Mouse (Mus musculus): Measurements from ENCODE around the gene Ccdc187. TPM values are rescaled to one million over a fixed set of nuclear protein-coding genes. Genes with fewer than 3 reads are reported as not detected.
A peak's percentile ranks its signal among the peaks of the same experiment; 100 is the strongest.

Gene Ccdc187
- total RNA-seq, 2 experiments from 2014 or later, result 0.08 to 0.18 TPM

GRCm38 (mm10) chr2:26234771-26235170, 59.6 kb downstream of the Ccdc187 start:
- DNase-seq (ENCODE audit: low spot score), result no peak
- intact Hi-C loops (cut with DNase I), result loop anchor here (5.0 kb wide), 1 partner anchor 252 kb away; the partner anchor contains the start of gene Camsap1

GRCm38 (mm10) chr2:26234253-26234652, 60.1 kb downstream of the Ccdc187 start:
- no peak for DNase-seq (ENCODE audit: low spot score)
- intact Hi-C loops (cut with DNase I), result no loop called here

- intact Hi-C loops (cut with DNase I), result no loop called here
- no peak for DNase-seq (ENCODE audit: low spot score)
These were observed 63.0 kb downstream of the Ccdc187 start for GRCm38 (mm10) chr2:26231366-26231765.

- intact Hi-C loops (cut with DNase I), result no loop called here
- DNase-seq (ENCODE audit: low spot score), result no peak
These were observed 64.1 kb downstream of the Ccdc187 start for GRCm38 (mm10) chr2:26230253-26230652.

GRCm38 (mm10) chr2:26227788-26228187, 66.6 kb downstream of the Ccdc187 start:
- DNase-seq (ENCODE audit: low spot score), result no peak
- intact Hi-C loops (cut with DNase I), result loop anchor here (2.0 kb wide), 1 partner anchor 73 kb away; no protein-coding TSS in a partner anchor

- no peak for DNase-seq (ENCODE audit: low spot score)
- intact Hi-C loops (cut with DNase I), result no loop called here
These were observed 69.1 kb downstream of the Ccdc187 start for GRCm38 (mm10) chr2:26225242-26225641.

GRCm38 (mm10) chr2:26223961-26224360, 70.4 kb downstream of the Ccdc187 start:
- intact Hi-C loops (cut with DNase I), result no loop called here

GRCm38 (mm10) chr2:26214526-26214925, 79.8 kb downstream of the Ccdc187 start:
- intact Hi-C loops (cut with DNase I), result no loop called here
- DNase-seq (ENCODE audit: low spot score), result no peak

More at GRCm38 (mm10) chr2:26223961-26224360, 70.4 kb downstream of the Ccdc187 start:
- no peak for DNase-seq (ENCODE audit: low spot score)

- intact Hi-C loops (cut with DNase I), result no loop called here
- DNase-seq (ENCODE audit: low spot score), result no peak
These were observed 84.8 kb downstream of the Ccdc187 start for GRCm38 (mm10) chr2:26209566-26209965.

- intact Hi-C loops (cut with DNase I), result no loop called here
- peak; percentile 28 for DNase-seq (ENCODE audit: low spot score)
These were observed 86.1 kb downstream of the Ccdc187 start, which contains the start of gene Lhx3 for GRCm38 (mm10) chr2:26208126-26208789. Gene Lhx3, minus strand, starts transcription at chr2:26208289.

- intact Hi-C loops (cut with DNase I), result no loop called here
- no peak for DNase-seq (ENCODE audit: low spot score)
These were observed 86.8 kb downstream of the Ccdc187 start for GRCm38 (mm10) chr2:26207559-26207958.

GRCm38 (mm10) chr2:26205761-26206160, 88.6 kb downstream of the Ccdc187 start:
- DNase-seq (ENCODE audit: low spot score), result no peak
- intact Hi-C loops (cut with DNase I), result no loop called here

- DNase-seq (ENCODE audit: low spot score), result no peak
- intact Hi-C loops (cut with DNase I), result no loop called here
These were observed 89.2 kb downstream of the Ccdc187 start for GRCm38 (mm10) chr2:26205126-26205525.

- no peak for DNase-seq (ENCODE audit: low spot score)
- intact Hi-C loops (cut with DNase I), result no loop called here
These were observed 91.4 kb downstream of the Ccdc187 start for GRCm38 (mm10) chr2:26202849-26203475.

GRCm38 (mm10) chr2:26201926-26202848, 92.2 kb downstream of the Ccdc187 start:
- intact Hi-C loops (cut with DNase I), result no loop called here
- DNase-seq (ENCODE audit: low spot score), result no peak

GRCm38 (mm10) chr2:26198488-26198887, 95.9 kb downstream of the Ccdc187 start:
- DNase-seq (ENCODE audit: low spot score), result no peak

GRCm38 (mm10) chr2:26194552-26195339, 99.6 kb downstream of the Ccdc187 start:
- intact Hi-C loops (cut with DNase I), result no loop called here
- no peak for DNase-seq (ENCODE audit: low spot score)

More at GRCm38 (mm10) chr2:26198488-26198887, 95.9 kb downstream of the Ccdc187 start:
- intact Hi-C loops (cut with DNase I), result no loop called here

Data from heart, postnatal 25 days (tissue).